Mouse (Mus musculus) midbrain, embryonic 12.5 days (tissue): Measurements from ENCODE around the gene Ezh1. TPM values are rescaled to one million over a fixed set of nuclear protein-coding genes. Genes with fewer than 3 reads are reported as not detected.

Source experiments
- ATAC-seq: fragments of 200-750 bp; cut with Nextera tagmentation; 2 replicates; pipeline ENCODE4 v1.8.0; 2017; ENCODE audit warnings: low read depth, moderate TSS enrichment, moderate library complexity; ENCODE audit not compliant: low FRiP score
- H3K27ac ChIP-seq: fragments of 300-500 bp; sonication (generic); replicated peaks from 2 replicates; pipeline ENCODE4 v1.5.1; 2016; ENCODE audit warnings: mild to moderate bottlenecking
- H3K27me3 ChIP-seq: fragments of 300-500 bp; sonication (generic); 2 replicates; pipeline ENCODE4 v1.6.1; 2016; ENCODE audit warnings: mild to moderate bottlenecking
- H3K36me3 ChIP-seq: fragments of 300-500 bp; sonication (generic); 2 replicates; pipeline ENCODE4 v1.6.1; 2016
- H3K4me1 ChIP-seq: fragments of 300-500 bp; sonication (generic); 2 replicates; pipeline ENCODE4 v1.6.1; 2016
- H3K4me2 ChIP-seq: fragments of 300-500 bp; sonication (generic); replicated peaks from 2 replicates; pipeline ENCODE4 v1.6.1; 2016; ENCODE audit warnings: mild to moderate bottlenecking, moderate library complexity
- H3K4me3 ChIP-seq: fragments of 300-500 bp; sonication (generic); 2 replicates; pipeline ENCODE4 v1.5.1; 2016; ENCODE audit warnings: mild to moderate bottlenecking
- H3K9ac ChIP-seq: fragments of 300-500 bp; sonication (generic); replicated peaks from 2 replicates; pipeline ENCODE4 v1.6.1; 2016; ENCODE audit warnings: mild to moderate bottlenecking, moderate library complexity
- H3K9me3 ChIP-seq: fragments of 300-500 bp; sonication (generic); 2 replicates; pipeline ENCODE4 v1.6.1; 2016; ENCODE audit warnings: mild to moderate bottlenecking
- WGBS: fragments of 180-500 bp; shearing (Covaris S2); methylation state at CpG from one replicate; pipeline ENCODE4 v1.1.7; 2016; 5-methylcytosine and 5-hydroxymethylcytosine counted together
- polyA plus RNA-seq: library from polyadenylated mRNA; unstranded; fragments of >200 nt; fragmentation: Nextera tagmentation; extraction: Ambion mirVana; gene quantifications from 2 replicates; pipeline ENCODE4 v1.2.1, GENCODE M21; 2016

The Ezh1 gene
- polyA plus RNA-seq = 12.6 and 14.4 TPM in 2 replicates

DNA sequence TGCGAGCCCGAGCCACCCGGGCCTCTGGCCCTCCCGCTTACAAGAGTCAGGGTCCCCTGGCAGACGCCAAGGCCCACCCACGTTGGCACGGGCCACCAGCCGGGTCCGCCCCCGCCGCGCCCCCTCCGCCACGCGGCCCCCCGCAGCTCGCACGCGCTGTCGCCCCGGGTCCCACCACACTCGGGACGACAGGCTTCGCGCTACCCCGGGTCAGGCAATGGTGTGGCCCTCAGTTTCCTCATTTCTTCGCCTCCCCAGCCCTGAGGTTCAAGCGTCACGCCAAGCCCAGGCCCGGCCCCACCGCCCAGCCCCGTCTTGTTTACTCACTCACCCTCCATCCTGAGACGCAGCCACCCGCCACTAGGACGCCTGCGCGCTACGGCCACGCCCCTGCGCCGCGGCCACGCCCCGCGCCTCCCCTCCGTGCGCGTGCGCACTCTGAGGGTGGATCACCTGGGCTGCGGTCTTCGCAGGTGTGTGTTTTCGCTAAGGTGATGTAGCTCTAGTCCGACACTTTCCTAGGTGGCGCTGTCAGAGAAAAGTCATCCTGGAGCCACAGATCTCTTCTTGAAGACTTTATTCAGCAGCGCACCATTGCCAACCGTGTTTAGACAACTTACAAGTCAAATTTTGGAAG, at the start of gene Ezh1:
Gene Ezh1, minus strand, starts transcription at position 399 of the 637 bp plus-strand sequence.
- peak within 1 kb of the TSS; percentile 39; the same call in 1 of the 2 replicates for H3K27ac ChIP-seq
- H3K4me1 ChIP-seq = peaks cover 19% of the 10 kb centered on the region
- ATAC-seq = peak; percentile 91
- H3K9ac ChIP-seq = peak within 1 kb of the TSS; percentile 84
- peak within 1 kb of the TSS; percentile 84 for H3K4me3 ChIP-seq
- WGBS = under 1% methylated on average over 56 of the region's 56 CpGs
- peaks cover 15% of the 10 kb centered on the region for H3K27me3 ChIP-seq
- H3K9me3 ChIP-seq = no peaks in the 10 kb centered on the region
- H3K4me2 ChIP-seq = peak within 1 kb of the TSS; percentile 98
- no peaks in the 10 kb centered on the region for H3K36me3 ChIP-seq

DNA sequence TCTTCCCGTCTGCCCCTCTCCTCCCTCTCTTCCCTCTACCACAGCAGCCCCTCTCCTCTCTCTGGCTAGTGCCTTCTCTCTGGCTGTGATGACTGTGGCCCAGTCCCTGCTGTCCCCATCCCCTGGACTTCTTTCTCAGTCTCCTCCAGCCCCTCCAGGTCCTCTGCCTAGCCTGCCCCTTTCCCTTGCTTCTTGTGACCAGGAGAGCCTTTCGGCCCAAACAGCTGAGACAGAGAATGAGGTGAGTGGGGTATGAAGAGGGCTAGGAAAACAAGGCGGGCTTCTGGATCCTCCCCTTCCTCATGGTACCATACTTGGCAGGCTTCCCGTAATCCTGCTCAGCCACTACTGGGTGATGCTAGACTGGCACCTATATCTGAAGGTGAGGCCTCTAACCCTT, 49.0 kb upstream of the Ezh1 start:
- ATAC-seq = no peak
- Histone ChIP-seq H3K9me3 (no peaks in the 10 kb centered on the region), H3K4me1 (peaks cover 28% of the 10 kb centered on the region), H3K27ac (no peak overlapping the region), H3K4me2 (no peak overlapping the region), H3K36me3 (no peaks in the 10 kb centered on the region), H3K9ac (no peak overlapping the region), H3K4me3 (no peak overlapping the region), H3K27me3 (peaks cover 29% of the 10 kb centered on the region)
- 85% methylated on average over 4 of the region's 4 CpGs for whole genome bisulfite sequencing

DNA sequence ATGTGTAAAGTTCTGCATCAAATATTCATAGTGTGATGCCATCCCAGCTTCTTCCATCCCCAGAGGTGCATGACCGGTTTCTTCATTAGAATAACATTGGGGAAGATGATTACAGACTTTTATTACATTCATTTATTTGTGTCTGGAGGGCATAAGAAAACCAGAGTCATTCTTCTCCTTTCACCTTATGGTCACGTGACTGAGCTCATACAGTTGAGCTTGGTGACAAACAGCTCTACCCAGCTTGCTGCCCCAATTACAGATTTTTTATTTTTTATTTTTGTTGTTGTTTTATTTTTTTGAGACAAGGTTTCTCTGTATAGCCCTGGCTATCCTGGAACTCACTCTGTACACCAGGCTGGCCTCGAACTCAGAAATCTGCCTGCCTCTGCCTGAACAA, 46.2 kb upstream of the Ezh1 start:
- no peak overlapping the region for H3K4me3 ChIP-seq
- WGBS = 92% methylated on average over 3 of the region's 3 CpGs

DNA sequence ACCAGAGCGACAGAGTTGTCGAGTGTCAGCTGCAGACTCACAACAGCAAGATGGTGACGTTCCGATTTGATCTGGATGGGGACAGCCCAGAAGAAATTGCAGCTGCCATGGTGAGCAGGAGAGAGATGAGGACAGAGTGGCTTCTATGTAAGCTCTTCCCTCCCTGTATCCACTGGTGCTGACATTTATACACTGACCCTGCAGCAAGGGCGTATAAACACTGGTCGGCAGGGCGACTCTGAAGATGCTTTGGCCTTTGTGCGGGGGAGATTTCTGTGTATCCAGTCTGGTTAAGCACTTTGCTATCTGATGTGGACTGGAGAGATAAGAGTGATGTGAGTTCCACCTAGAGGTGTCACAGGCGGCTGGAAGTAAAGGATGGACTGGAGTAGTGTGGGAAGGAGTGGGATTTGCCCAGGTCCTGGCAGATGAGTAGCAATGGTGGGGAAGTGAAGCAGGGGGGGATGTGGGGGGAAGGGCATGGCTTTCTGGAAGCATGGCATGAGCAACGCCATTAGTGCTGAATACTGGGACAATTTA, 43.4 kb upstream of the Ezh1 start:
- no peak for ATAC-seq
- Histone ChIP-seq H3K27me3 (peaks cover 53% of the 10 kb centered on the region), H3K9me3 (no peaks in the 10 kb centered on the region), H3K36me3 (no peaks in the 10 kb centered on the region), H3K9ac (no peak overlapping the region), H3K4me3 (no peak overlapping the region), H3K4me2 (no peak overlapping the region), H3K27ac (peak overlapping the region; percentile 22; the same call in 1 of the 2 replicates), H3K4me1 (peaks cover 9% of the 10 kb centered on the region)
- 35% methylated on average over 10 of the region's 10 CpGs for WGBS

More for the DNA sequence above, 46.2 kb upstream of the Ezh1 start:
- H3K27me3 ChIP-seq = peaks cover 45% of the 10 kb centered on the region
- H3K9ac ChIP-seq = no peak overlapping the region
- H3K27ac ChIP-seq = no peak overlapping the region
- H3K36me3 ChIP-seq = no peaks in the 10 kb centered on the region
- ATAC-seq = no peak
- H3K4me2 ChIP-seq = no peak overlapping the region
- no peaks in the 10 kb centered on the region for H3K9me3 ChIP-seq
- H3K4me1 ChIP-seq = peaks cover 14% of the 10 kb centered on the region

DNA sequence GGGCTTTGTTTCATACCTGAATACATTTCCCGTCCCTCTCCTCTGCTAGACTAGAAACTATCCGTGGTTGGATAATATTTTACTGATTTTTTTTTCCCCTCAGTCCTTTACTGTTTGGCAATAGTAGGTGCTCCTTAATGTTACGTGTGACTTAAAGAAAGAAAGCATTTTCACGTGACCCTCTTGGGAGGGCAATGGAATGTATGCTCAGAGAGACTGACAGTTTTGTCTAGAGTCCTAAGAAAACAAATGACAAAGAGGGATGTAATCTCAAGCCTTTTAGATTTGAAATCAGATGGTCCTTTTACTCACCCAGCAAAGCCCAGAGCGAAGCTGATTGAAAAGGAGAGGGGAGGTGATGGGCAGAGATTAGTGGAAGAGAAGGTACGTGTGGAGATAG, 39.6 kb upstream of the Ezh1 start:
- peaks cover 34% of the 10 kb centered on the region for H3K4me1 ChIP-seq
- peak overlapping the region; percentile 55; the same call in 1 of the 2 replicates for H3K4me2 ChIP-seq
- no peaks in the 10 kb centered on the region for H3K9me3 ChIP-seq
- H3K4me3 ChIP-seq = peak overlapping the region; percentile 35; the same call in 1 of the 2 replicates
- no peak overlapping the region for H3K27ac ChIP-seq
- peaks cover 80% of the 10 kb centered on the region for H3K27me3 ChIP-seq
- 9% methylated on average over 6 of the region's 6 CpGs for WGBS
- no peak for ATAC-seq
- H3K9ac ChIP-seq = no peak overlapping the region
- H3K36me3 ChIP-seq = no peaks in the 10 kb centered on the region

DNA sequence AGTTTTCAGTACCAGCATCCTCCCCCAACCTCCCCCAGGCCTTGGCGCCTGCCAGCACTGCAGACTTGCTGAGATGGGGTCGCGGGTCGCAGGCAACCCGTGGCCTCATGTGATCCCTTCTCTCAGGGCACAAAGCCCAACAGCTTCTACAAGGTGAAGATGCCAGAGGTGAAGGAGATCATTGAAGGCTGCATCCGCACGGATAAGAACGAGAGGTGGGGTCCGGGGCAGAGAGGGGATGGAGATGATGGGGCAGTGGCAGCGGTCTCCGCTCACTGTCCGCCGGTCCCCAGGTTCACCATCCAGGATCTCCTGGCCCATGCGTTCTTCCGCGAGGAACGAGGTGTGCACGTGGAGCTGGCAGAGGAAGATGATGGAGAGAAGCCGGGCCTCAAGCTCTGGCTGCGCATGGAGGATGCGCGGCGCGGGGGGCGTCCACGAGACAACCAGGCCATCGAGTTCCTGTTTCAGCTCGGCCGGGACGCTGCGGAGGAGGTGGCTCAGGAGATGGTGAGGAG, 38.8 kb upstream of the Ezh1 start:
- Histone ChIP-seq H3K36me3 (no peaks in the 10 kb centered on the region), H3K9me3 (no peaks in the 10 kb centered on the region), H3K27me3 (peaks cover 85% of the 10 kb centered on the region), H3K4me2 (peak overlapping the region; percentile 55), H3K4me3 (peak overlapping the region; percentile 35), H3K27ac (no peak overlapping the region), H3K9ac (peak overlapping the region; percentile 47), H3K4me1 (peaks cover 43% of the 10 kb centered on the region)
- ATAC-seq = no peak
- WGBS = under 1% methylated on average over 31 of the region's 31 CpGs

DNA sequence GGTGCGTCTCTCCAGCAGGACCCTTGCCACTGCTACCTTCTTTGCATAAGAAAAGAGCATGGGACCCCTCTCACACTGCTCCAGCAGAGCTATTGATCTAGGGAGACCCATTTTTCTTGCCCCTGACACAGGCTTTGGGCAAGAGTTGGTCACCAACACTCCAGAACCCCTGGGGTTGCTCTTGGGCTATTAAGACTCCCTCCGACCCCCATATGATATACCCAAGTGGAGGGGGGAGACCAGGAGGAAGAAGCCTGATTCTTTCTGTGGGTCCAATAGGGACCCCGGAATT, 37.7 kb upstream of the Ezh1 start:
- Histone ChIP-seq H3K27ac (no peak overlapping the region), H3K9ac (no peak overlapping the region), H3K4me1 (peaks cover 53% of the 10 kb centered on the region), H3K4me3 (no peak overlapping the region), H3K9me3 (no peaks in the 10 kb centered on the region), H3K27me3 (peaks cover 80% of the 10 kb centered on the region), H3K36me3 (0 out of 2 replicates have a peak, but pooled peaks cover 3% of the 10 kb centered on the region), H3K4me2 (peak overlapping the region; percentile 14; the same call in 1 of the 2 replicates)
- 6% methylated on average over 3 of the region's 3 CpGs for WGBS
- no peak for ATAC-seq

DNA sequence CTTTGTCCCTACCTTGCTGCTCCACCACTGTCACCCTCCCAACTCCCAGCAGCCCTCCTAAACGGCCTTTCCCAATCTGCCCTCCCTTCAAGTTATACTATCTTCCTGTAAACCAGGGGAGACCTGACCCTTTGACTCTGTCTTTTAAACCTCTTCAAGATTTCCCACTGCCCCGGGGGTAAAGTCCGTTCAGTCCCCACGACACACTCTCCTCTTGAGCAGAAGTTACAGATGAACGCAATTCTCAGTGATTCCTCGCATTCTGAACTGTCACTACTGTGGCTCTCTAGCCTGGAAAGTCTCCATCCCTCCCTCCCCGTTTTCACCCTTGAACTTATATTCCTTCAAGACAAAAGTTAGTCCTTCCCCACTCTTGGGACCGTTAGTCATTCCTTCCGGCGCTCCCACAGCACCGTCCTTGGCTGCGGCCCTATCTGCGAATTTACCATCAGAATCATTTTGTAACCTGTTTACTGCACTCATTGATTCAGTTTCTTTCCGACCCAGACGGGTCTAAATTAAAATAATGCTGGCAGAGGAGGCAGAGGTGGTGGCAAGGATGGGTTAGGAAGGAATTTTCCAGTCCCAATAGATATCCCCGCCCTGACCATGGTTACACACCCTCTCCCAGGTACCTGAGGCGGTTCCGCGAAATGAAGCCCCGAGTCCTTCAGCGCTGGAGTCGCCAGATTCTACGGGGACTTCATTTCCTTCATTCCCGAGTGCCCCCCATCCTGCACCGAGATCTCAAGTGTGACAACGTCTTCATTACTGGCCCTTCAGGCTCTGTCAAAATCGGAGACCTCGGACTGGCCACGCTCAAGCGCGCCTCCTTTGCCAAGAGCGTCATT, 37.1 kb upstream of the Ezh1 start:
- no peak overlapping the region for H3K27ac ChIP-seq
- peaks cover 53% of the 10 kb centered on the region for H3K4me1 ChIP-seq
- 0 out of 2 replicates have a peak overlapping the region, but pooled peaks have one; percentile 98 for H3K4me2 ChIP-seq
- peaks cover 74% of the 10 kb centered on the region for H3K27me3 ChIP-seq
- no peak for ATAC-seq
- 1% methylated on average over 32 of the region's 32 CpGs for whole genome bisulfite sequencing
- H3K36me3 ChIP-seq = 0 out of 2 replicates have a peak, but pooled peaks cover 3% of the 10 kb centered on the region
- no peak overlapping the region for H3K9ac ChIP-seq
- H3K9me3 ChIP-seq = no peaks in the 10 kb centered on the region
- no peak overlapping the region for H3K4me3 ChIP-seq

DNA sequence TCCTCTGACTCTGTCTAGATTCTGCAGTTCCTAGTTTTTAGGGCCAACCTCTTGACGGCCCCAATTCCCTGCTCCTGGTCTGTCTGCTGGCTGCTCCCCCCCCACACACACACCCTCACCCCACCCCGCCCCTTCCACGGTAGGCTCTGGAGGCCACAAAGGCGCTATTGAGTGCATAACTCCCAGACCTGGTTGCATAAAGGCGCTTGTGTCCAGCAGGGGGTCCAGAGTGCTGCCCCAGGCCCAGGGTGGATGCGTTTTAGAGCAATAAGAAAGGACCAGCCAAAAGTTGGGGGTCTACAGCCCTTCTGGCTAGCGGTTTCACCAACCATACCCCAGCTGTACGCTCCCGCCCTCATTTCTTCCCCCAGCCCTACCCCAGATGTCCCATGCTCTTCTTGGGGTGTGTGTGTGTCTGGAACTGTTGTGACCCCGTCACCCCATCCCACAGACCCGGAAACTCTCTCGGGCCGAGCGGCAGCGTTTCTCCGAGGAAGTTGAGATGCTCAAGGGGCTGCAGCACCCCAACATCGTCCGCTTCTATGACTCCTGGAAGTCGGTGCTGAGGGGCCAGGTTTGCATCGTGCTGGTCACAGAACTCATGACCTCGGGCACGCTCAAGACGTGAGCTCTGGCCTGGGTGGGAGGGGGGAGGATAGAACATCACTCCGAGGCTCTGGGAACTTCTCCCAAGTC, 36.2 kb upstream of the Ezh1 start:
- Histone ChIP-seq H3K4me2 (peak overlapping the region; percentile 98), H3K27me3 (peaks cover 69% of the 10 kb centered on the region), H3K27ac (no peak overlapping the region), H3K4me1 (peaks cover 53% of the 10 kb centered on the region), H3K36me3 (0 out of 2 replicates have a peak, but pooled peaks cover 7% of the 10 kb centered on the region), H3K9me3 (no peaks in the 10 kb centered on the region), H3K9ac (no peak overlapping the region; the same call in 1 of the 2 replicates), H3K4me3 (peak overlapping the region; percentile 50)
- ATAC-seq = no peak
- WGBS = under 1% methylated on average over 24 of the region's 24 CpGs

DNA sequence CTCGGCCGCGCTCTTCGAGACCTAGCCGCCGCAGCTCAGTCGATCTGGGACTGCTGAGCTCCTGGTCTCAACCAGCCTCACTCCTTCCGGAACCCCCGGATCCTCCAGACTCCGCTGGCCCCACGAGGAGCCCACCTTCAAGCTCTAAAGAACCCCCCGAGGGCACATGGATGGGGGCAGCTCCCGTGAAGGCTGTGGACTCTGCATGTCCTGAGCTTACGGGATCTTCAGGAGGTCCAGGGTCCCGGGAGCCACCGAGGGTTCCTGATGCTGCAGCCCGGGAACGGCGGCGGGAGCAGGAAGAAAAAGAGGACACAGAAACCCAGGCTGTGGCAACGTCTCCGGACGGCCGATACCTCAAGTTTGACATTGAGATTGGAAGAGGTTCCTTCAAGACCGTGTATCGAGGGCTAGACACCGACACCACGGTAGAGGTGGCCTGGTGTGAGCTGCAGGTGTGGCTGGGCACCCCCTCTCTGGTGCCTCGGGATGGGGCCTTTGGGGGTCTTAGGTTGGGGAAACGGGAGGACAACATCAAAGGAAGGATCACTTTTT, 34.6 kb upstream of the Ezh1 start:
- peaks cover 59% of the 10 kb centered on the region for H3K27me3 ChIP-seq
- WGBS = under 1% methylated on average over 30 of the region's 30 CpGs
- H3K27ac ChIP-seq = peak overlapping the region; percentile 58
- no peak; the same call in 1 of the 2 replicates for ATAC-seq
- H3K4me3 ChIP-seq = peak overlapping the region; percentile 50
- H3K9me3 ChIP-seq = no peaks in the 10 kb centered on the region
- peak overlapping the region; percentile 98 for H3K4me2 ChIP-seq
- peaks cover 53% of the 10 kb centered on the region for H3K4me1 ChIP-seq
- peak overlapping the region; percentile 71 for H3K9ac ChIP-seq
- peaks cover 10% of the 10 kb centered on the region; the same call in 1 of the 2 replicates for H3K36me3 ChIP-seq
